Mouse (Mus musculus) brain, embryonic 14.5 days (tissue): ENCODE data around the gene Apobec4.

Experiments
- CTCF ChIP-seq: fragments of 200-500 bp; IDR thresholded peaks from 2 replicates; pipeline ENCODE4 v1.5.1; 2012; ENCODE audit warnings: inconsistent platforms, mild to moderate bottlenecking, moderate library complexity, borderline replicate concordance; ENCODE audit not compliant: insufficient read depth, insufficient read length; ENCODE audit errors: extremely low read depth
- POLR2A ChIP-seq: fragments of 200-500 bp; IDR thresholded peaks from 2 replicates; pipeline ENCODE4 v1.6.1; 2012; ENCODE audit warnings: mild to moderate bottlenecking, inconsistent platforms, borderline replicate concordance; ENCODE audit not compliant: poor library complexity, insufficient read depth, insufficient read length, severe bottlenecking; ENCODE audit errors: extremely low read depth

- TF ChIP-seq CTCF (no peak), POLR2A (no peak)
Observed at GRCm38 (mm10) chr1:152784620-152785019, 34.3 kb downstream of the Apobec4 start.
